Mouse (Mus musculus): ENCODE data around the gene Akap9. TPM values are rescaled to one million over a fixed set of nuclear protein-coding genes. Genes with fewer than 3 reads are reported as not detected.
A peak's percentile ranks its signal among the peaks of the same experiment; 100 is the strongest.
"Not testable (repeated sequence)": the region's sequence is repeated elsewhere in the genome, so short reads cannot be mapped to it uniquely, and the experiment has no call there.

Gene Akap9
- polyA plus RNA-seq, 1 experiment from 2014 or later: 411 TPM

DNA sequence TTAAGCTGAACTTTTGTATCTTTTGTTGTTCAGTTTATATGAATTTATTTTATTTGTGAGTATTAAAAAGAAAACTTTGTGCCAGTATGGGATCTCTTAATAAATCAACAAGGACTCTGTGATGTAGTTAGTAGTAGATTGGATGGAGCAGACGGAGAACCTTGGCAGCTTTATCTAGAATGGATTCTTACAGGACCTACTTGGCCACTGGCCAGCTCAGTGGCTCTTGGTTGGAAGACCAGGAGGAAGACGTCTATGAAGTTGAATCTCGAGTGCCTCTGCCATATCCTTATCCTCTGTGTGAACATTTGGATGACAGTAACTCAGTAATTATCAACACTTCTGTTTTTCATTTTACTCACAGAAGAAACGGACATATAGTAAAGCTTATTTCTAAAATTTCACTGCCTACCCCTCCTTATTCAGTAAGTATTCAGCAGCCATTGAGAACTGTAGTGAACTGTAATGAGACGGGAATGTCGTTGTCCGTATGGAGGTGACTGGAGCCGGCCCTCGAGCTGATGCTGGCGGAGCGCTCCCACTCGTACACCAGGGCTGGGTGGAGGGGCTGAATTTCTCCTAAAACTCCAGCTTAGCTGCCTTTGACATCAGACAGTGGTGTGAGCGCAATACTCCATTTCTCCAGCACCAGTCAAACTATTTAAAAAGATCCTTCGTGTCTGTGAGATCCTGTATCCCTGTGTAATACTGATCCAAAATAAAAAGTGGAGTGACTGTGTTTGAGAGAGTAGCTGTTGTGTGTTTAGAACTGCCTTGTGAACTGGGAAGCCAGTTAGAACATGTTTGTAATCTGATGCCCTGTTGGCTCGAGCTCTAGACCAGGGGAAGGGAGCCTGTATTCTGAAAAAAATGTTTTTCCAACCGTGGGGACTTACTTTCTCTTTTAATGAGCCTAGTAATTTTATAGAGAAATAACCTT lies 96.2 kb downstream of the Akap9 start:
- 83% methylated on average over 16 of the region's 16 CpGs for WGBS

DNA sequence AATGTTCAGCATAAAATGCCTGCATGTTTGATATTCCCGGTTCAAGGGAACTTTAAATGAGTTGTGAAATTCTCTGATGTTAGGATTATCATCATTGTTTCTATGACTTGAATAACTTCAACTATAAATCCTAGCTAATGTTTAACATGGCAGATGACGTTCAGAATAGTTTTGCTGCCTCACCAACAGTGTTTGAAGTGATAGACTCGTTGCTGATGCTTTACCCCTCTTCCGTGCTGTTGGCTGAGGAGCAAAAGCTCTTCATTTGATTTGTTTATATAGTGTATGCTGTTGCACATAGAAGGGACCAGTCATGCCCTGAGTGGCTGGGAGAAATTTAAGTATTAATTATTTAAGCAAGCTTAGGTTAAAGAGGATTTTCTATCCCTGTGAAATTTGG lies 96.9 kb downstream of the Akap9 start:
- 80% methylated on average over 4 of the region's 4 CpGs for WGBS
- no peaks in the 10 kb centered on the region for H3K4me1 ChIP-seq (replicated peaks)
- H3K4me2 ChIP-seq: no peak overlapping the region
- H3K27ac ChIP-seq: no peak overlapping the region
- H3K27me3 ChIP-seq: no peaks in the 10 kb centered on the region
- no peak overlapping the region for H3K4me3 ChIP-seq
- no peak overlapping the region for H3K9ac ChIP-seq
- no peaks in the 10 kb centered on the region for H3K9me3 ChIP-seq
- H3K36me3 ChIP-seq: peaks cover 43% of the 10 kb centered on the region
- ATAC-seq (ENCODE audit: low FRiP score): no peak

More for the DNA sequence above, 96.2 kb downstream of the Akap9 start:
- no peak overlapping the region for H3K27ac ChIP-seq
- H3K9ac ChIP-seq: no peak overlapping the region
- H3K9me3 ChIP-seq: no peaks in the 10 kb centered on the region
- no peak overlapping the region for H3K4me3 ChIP-seq
- no peak for ATAC-seq (ENCODE audit: low FRiP score)
- no peak overlapping the region for H3K4me2 ChIP-seq
- H3K4me1 ChIP-seq (replicated peaks): no peaks in the 10 kb centered on the region
- no peaks in the 10 kb centered on the region for H3K27me3 ChIP-seq
- H3K36me3 ChIP-seq: peaks cover 45% of the 10 kb centered on the region

DNA sequence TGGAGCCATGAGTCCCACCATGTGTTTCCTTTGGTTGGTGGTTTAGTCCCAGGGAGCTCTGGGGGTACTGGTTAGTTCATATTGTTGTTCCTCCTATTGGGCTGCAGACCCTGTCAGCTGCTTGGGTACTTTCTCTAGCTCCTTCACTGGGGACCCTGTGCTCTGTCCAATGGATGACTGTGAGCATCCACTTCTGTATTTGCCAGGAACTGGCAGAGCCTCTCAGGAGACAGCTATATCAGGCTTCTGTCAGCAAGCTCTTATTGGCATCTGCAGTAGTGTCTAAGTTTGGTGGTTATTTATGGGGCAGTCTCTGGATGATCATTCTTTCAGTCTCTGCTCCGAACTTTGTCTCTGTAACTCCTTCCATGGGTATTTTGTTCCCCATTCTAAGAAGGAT lies 98.5 kb downstream of the Akap9 start:
- H3K27me3 ChIP-seq; H3K27ac ChIP-seq; H3K4me3 ChIP-seq; H3K9me3 ChIP-seq; H3K9ac ChIP-seq; H3K4me2 ChIP-seq; ATAC-seq (ENCODE audit: low FRiP score); H3K4me1 ChIP-seq (replicated peaks): not testable (repeated sequence)
- H3K36me3 ChIP-seq: peaks cover 42% of the 10 kb centered on the region
- 100% methylated on average over 1 of the region's 1 CpGs for whole genome bisulfite sequencing

DNA sequence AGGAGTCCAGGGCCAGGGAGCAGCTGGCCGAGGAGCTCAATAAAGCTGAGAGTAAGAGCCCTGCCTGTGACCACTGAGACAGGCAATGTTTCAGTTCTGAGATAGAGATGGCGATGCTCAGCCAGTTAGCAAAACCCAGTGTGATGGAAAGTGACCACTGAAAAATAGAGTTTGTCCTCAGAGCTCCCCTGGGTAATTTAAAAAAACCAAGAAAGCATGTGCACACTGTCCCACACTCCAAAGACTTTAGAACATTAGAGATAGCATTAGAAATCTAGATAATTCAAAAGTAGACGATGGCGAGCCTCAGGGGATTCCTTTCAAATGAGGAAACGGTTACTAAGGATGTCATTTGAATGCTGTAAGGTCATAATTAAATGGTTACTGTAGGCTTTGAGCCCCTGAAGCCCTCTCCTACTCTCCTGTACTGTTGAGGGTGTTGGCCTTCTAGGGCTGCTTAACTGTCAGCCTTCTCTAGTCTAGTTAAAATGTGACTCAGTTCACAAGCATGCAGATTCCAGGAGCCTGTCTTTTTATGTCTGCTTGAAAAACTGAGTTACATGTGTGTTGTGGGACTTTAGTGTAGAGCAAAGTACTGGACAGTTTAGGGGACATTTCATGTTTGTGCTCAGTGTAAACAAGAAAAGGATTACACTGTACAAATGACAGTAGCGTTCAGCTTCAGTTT lies 100.8 kb downstream of the Akap9 start:
- Histone ChIP-seq H3K9me3 (no peaks in the 10 kb centered on the region), H3K4me3 (no peak overlapping the region), H3K27ac (no peak overlapping the region), H3K27me3 (no peaks in the 10 kb centered on the region), H3K9ac (no peak overlapping the region), H3K36me3 (peaks cover 48% of the 10 kb centered on the region), H3K4me2 (no peak overlapping the region), H3K4me1 (replicated peaks) (no peaks in the 10 kb centered on the region)
- ATAC-seq (ENCODE audit: low FRiP score): no peak
- 79% methylated on average over 6 of the region's 6 CpGs for WGBS

DNA sequence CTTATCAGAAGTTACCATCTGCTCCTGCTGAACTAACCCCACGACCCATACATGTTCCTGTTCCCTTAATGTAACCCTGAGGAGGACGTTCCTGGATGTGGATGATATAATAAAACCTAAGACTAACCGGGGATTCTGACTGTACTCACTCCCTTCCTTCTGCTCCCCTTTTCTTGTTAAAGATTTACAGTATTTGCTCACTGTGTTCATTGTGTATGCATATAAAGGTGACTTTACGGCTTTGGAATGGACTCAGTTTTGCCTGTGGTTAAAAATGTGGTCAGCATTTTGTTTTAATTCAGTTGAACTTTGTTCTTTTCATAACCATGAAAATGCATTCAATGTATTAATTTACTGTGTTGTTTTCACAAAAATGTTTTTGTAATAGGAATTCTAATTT lies 104.0 kb downstream of the Akap9 start:
- Histone ChIP-seq H3K4me3 (no peak overlapping the region), H3K36me3 (peaks cover 67% of the 10 kb centered on the region)

DNA sequence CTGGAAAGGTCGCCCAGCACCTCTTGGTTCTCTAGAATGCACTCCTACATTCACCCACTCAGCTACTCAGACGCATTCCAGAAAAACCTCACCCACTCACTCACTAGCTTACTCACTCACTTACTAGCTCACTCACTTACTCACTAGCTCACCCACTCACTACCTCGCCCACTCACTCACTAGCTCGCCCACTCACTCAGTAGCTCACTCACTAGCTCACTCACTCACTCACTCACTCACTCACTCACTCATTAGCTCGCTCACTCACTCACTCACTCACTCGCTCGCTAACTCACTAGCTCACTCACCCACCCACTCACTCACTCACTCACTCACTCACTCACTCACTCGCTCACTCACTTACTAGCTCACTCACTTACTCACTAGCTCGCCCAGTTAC lies 108.8 kb downstream of the Akap9 start:
- peaks cover 79% of the 10 kb centered on the region for H3K36me3 ChIP-seq
- WGBS: 96% methylated on average over 9 of the region's 9 CpGs

More for the DNA sequence above, 104.0 kb downstream of the Akap9 start:
- Histone ChIP-seq H3K9ac (no peak overlapping the region), H3K9me3 (no peaks in the 10 kb centered on the region), H3K27ac (no peak overlapping the region), H3K27me3 (no peaks in the 10 kb centered on the region), H3K4me1 (replicated peaks) (no peaks in the 10 kb centered on the region), H3K4me2 (no peak overlapping the region)
- 90% methylated on average over 4 of the region's 4 CpGs for WGBS
- no peak for ATAC-seq (ENCODE audit: low FRiP score)

DNA sequence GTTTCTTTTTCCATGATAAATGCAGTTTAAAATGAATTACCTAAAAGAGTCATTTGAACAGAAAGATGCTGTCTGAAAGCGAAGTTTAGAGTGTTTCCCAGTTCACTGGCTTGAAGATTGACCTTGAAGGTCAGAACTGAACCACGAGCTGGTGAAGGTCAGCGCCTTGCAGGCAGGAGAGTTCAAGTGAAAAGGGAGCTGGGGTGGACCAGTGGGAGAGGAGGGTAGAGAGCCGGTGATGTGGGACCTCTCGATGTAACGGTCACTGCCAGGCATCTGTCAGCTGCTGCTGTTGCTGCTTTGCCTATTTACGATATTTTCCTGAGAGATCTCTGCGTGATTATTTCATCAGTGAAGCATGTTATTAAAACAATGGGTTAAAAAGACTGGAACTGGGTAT lies 111.5 kb downstream of the Akap9 start:
- no peaks in the 10 kb centered on the region for H3K9me3 ChIP-seq
- no peak overlapping the region for H3K9ac ChIP-seq
- H3K27me3 ChIP-seq: no peaks in the 10 kb centered on the region
- no peak overlapping the region for H3K4me3 ChIP-seq
- H3K27ac ChIP-seq: no peak overlapping the region
- 85% methylated on average over 8 of the region's 8 CpGs for WGBS
- no peaks in the 10 kb centered on the region for H3K4me1 ChIP-seq (replicated peaks)
- no peak overlapping the region for H3K4me2 ChIP-seq
- ATAC-seq (ENCODE audit: low FRiP score): no peak
- H3K36me3 ChIP-seq: peaks cover 84% of the 10 kb centered on the region

More for the DNA sequence above, 108.8 kb downstream of the Akap9 start:
- H3K9ac ChIP-seq: no peak overlapping the region
- no peaks in the 10 kb centered on the region for H3K9me3 ChIP-seq
- H3K4me2 ChIP-seq: no peak overlapping the region
- no peaks in the 10 kb centered on the region for H3K27me3 ChIP-seq
- H3K27ac ChIP-seq: no peak overlapping the region
- H3K4me3 ChIP-seq: no peak overlapping the region
- H3K4me1 ChIP-seq (replicated peaks): no peaks in the 10 kb centered on the region
- no peak for ATAC-seq (ENCODE audit: low FRiP score)

DNA sequence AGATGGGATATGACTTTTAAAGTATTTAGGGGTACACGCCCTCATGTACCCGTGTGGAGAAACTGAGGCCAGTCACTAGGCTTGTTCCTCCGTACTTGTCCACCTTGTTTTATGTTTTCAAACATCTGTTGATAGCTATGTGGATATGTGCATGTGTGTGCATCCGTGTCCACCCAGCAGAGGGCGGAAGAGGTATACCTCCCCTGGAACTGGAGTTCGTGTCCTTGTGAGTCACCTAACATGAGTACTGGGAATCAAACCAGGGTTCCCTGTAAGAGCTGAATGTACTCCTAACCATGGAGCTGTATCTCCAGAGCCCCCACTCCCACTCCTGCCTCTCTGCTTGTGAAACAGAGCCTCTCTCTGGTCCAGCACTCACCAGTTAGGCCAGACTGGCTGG lies 112.5 kb downstream of the Akap9 start:
- Histone ChIP-seq H3K27me3 (no peaks in the 10 kb centered on the region), H3K36me3 (peaks cover 82% of the 10 kb centered on the region), H3K27ac (no peak overlapping the region), H3K9me3 (no peaks in the 10 kb centered on the region), H3K9ac (no peak overlapping the region), H3K4me3 (no peak overlapping the region), H3K4me1 (replicated peaks) (no peaks in the 10 kb centered on the region), H3K4me2 (no peak overlapping the region)
- WGBS: 92% methylated on average over 6 of the region's 6 CpGs
- no peak for ATAC-seq (ENCODE audit: low FRiP score)

DNA sequence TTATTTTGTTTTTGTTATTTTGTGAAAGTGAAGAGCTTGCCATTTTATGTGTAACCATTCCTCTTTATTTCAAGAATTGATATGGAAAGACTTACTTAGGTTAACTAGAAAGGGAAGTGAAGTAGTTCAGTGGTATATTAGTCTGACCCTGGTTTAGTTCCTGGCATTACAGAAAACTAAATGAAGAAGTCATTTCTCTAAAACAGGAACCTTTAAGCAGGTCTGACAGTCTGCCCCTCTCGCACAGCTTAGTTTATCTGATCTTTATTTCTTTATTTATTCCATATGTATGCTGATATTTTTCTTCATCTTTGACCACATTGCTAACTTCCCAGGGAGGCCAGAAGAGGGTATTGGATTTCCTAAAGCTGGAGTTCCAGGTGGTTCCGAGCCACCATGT lies 113.1 kb downstream of the Akap9 start:
- no peak overlapping the region for H3K4me2 ChIP-seq

DNA sequence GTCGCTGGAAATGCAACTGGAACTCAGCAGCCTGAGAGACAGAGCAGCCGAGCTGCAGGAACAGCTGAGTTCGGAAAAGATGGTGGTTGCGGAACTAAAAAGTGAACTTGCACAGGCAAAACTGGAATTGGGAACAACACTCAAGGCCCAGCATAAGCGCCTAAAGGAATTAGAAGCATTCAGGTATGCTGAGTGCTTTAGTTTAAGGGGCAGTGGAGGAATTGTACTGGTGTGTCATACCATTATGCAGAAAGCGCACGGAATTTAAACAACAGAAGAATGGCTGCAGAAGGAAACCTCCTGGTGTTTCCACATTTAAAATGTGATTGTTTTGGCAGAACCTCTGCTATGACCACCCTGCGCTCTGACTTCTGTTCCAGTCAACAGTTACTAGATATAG lies 132.5 kb downstream of the Akap9 start:
- Histone ChIP-seq H3K9ac (no peak overlapping the region), H3K4me2 (no peak overlapping the region), H3K27ac (no peak overlapping the region), H3K4me1 (replicated peaks) (no peaks in the 10 kb centered on the region), H3K4me3 (no peak overlapping the region), H3K27me3 (no peaks in the 10 kb centered on the region), H3K36me3 (peaks cover 86% of the 10 kb centered on the region), H3K9me3 (no peaks in the 10 kb centered on the region)
- no peak for ATAC-seq (ENCODE audit: low FRiP score)
- WGBS: 95% methylated on average over 8 of the region's 8 CpGs

More for the DNA sequence above, 113.1 kb downstream of the Akap9 start:
- WGBS: 96% methylated on average over 2 of the region's 2 CpGs
- Histone ChIP-seq H3K9me3 (no peaks in the 10 kb centered on the region), H3K4me3 (no peak overlapping the region), H3K9ac (no peak overlapping the region), H3K4me1 (replicated peaks) (no peaks in the 10 kb centered on the region), H3K36me3 (peaks cover 82% of the 10 kb centered on the region), H3K27ac (no peak overlapping the region), H3K27me3 (no peaks in the 10 kb centered on the region)
- ATAC-seq (ENCODE audit: low FRiP score): no peak

DNA sequence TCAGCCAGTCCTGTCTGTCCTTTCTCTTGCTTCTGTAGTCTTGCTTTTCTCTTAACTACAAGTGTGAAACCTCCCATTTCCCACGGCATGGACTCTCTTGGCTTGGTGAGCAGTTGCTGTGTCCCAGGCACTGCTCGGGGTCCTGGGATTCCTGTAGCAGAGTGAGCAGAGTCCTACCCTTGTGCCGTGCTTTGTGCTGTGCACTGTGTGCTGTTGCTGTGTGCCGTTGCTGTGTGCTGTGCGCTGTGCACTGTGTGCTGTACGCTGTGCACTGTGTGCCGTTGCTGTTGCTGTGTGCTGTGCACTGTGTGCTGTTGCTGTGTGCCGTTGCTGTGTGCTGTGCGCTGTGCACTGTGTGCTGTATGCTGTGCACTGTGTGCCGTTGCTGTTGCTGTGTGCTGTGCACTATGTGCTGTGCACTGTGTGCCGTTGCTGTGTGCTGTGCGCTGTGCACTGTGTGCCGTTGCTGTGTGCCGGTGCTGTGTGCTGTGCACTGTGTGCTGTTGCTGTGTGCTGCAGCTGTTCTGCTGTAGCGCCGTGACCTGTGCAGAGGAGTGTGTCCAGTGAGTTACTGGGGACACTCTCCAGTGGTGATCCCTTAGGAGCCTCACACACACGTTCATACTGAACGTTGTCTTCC lies 138.7 kb downstream of the Akap9 start:
- H3K4me3 ChIP-seq: no peak overlapping the region
- ATAC-seq (ENCODE audit: low FRiP score): peak; percentile 52; the same call in 1 of the 2 replicates
- H3K4me1 ChIP-seq (replicated peaks): no peaks in the 10 kb centered on the region
- no peaks in the 10 kb centered on the region for H3K9me3 ChIP-seq
- WGBS: 96% methylated on average over 18 of the region's 18 CpGs
- no peak overlapping the region for H3K9ac ChIP-seq
- no peak overlapping the region for H3K4me2 ChIP-seq
- H3K36me3 ChIP-seq: peaks cover 93% of the 10 kb centered on the region
- no peaks in the 10 kb centered on the region for H3K27me3 ChIP-seq
- no peak overlapping the region for H3K27ac ChIP-seq

DNA sequence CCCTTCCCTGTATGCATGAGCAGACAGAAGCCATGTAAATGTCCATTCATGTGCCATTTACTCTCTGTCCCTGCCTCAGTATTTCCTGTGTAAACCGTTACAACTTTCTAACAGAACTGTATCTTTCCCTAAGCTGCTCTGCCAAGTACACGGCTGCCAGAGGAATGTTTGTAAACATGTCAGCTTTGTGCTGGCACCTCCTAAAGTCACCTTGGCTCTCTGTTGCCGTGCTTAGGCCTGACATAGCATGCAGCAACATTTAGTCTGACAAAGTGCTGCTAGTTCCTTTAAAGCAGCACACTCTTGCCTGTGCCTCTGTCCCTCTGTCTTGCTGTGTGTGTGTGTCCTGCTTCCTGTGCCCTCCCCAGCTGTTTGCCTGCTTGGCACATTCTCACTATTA lies 139.3 kb downstream of the Akap9 start:
- 94% methylated on average over 3 of the region's 3 CpGs for WGBS
- no peak for ATAC-seq (ENCODE audit: low FRiP score)

More for the DNA sequence above, 139.3 kb downstream of the Akap9 start:
- H3K9ac ChIP-seq: no peak overlapping the region
- no peaks in the 10 kb centered on the region for H3K27me3 ChIP-seq
- H3K9me3 ChIP-seq: no peaks in the 10 kb centered on the region
- H3K4me2 ChIP-seq: no peak overlapping the region
- H3K4me3 ChIP-seq: no peak overlapping the region
- H3K27ac ChIP-seq: no peak overlapping the region
- H3K36me3 ChIP-seq: peaks cover 93% of the 10 kb centered on the region
- no peaks in the 10 kb centered on the region for H3K4me1 ChIP-seq (replicated peaks)

Data from hindbrain, embryonic 13.5 days (tissue).